Mouse (Mus musculus) regulatory T cell (primary cell): Measurements from ENCODE around the gene Plcd1.

ENCODE experiments used
- in situ Hi-C: fragments of 300-600 bp; cut with MboI, MseI; formaldehyde crosslinking; loops from one replicate; pipeline ENCODE4 v1.15.1; 2025; ENCODE audit warnings: high pct_unique_total_duplicates

Gene Plcd1

DNA sequence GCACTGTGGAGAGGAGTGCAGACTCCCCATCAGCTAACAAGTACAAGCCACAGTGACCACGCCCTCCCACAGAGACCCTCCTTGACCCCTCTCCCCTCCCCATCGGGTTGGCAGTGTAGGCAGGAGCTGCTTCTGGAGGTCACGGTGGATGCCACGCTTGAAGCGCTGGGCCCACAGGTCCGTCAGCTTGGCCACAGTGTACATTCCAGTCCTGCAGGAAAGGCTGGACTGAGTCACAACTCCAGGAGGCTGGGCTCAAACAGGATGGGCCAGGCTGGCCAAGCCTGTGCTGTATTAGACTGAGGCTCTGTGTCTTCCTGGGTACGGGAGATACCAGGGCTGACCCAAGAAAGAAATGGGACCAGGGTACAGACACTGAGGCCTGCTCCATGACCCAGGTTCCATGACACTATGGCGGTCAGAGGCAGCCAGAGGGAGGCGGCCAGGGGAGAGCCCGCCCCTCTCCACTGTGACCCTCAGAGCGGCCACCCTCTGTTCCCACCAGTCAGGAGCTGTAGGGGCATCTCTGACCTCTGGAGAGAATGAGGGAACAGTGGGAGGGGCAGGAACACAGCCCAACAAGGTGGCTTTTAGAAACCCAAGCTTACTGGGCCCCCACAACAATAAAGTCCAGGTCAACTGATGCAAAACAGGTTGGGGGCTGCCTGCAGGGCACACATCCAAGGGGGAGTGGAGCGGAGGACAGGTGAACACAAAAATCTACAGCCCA is 1.6 kb downstream of the Plcd1 start:
- in situ Hi-C loops, result no loop called here

DNA sequence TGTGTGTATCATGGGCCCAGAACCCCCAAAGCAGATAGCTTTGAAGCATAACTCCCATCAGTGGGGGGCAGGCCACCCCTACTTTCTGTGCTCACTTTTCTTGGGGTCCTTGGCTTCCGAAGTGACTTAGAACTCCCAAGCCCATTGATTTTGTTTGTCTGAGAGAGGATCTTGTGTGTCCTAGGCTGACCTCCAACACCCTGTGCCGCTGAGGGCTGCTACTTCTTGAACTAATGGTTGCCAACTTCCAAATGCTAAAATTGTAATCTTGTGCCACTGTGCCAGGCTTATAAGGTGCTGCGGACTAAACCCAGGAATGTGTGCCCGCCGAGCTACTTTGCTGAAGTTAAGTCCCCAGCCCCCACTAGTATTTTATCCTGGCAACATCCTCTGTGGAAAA is 2.8 kb downstream of the Plcd1 start:
- in situ Hi-C loops, result no loop called here

DNA sequence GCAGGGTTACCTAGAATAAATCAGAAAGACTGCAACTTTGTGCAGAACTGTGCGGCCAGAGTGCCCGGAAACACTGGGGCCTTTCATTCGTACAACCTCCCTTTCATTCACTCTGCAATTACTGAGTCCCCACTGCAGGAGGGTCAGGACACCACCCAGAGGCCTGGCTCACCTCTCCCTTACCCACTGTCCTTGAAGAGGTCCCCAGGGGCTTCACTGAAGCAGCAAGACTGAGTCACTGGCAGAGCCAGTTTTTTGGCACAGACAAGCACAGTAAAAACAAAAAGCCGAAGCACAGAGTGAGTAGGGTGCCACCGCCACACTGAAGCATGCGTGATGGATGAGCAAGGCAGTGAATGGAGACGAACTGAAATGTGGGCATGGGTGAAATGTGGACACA is 3.9 kb downstream of the Plcd1 start:
- in situ Hi-C loops, result no loop called here

DNA sequence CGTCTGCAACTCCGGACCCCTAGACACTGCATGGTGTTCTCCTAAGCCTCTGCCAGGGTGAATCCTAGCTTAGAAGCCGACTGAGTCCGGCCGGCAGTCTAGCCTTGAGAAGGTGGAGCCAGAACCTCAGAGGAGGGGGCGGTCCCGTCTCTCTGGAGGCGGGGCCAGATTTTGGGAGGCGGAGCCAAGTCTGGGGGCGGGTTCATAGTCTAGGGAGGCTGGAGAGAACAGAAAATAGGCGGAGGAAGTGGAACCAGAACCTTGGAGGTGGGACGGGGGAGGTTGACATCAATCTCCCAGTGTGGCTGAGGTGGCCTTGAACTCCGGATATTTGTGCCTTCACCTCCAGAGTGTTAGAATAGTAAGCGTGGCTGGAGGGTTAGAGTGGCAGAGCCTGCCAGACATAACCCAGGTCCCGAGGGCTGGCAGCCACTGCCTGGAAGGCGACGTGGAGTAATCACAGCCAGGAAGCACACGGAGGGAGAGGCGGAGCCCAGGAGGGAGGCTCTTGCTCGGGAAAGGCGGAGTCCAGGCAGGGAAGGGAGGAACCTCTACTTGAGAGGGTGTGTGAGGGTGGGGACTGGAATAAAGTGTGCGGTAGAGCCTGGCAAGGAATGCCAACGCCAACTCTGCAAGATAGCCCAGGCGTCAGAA is 5.0 kb downstream of the Plcd1 start:
- in situ Hi-C loops, result no loop called here

DNA sequence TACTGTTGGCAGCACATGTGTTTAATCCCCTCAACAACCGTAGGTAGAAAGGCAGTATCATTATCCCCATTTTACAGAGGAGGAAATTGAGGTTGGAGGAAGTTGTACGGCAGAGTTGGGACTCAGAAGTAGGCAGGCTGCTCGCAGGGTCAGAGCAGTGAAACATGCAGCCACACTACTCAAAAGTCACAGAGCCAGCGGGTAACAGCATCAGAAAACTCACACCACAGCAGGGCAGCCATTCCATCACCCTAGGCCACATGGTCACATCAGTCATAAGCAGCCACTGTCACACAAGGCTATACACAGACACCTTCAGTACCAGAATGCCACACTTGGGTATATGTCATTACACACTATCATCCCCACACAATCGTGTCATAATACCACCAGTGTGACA is 6.0 kb downstream of the Plcd1 start:
- in situ Hi-C loops, result no loop called here

DNA sequence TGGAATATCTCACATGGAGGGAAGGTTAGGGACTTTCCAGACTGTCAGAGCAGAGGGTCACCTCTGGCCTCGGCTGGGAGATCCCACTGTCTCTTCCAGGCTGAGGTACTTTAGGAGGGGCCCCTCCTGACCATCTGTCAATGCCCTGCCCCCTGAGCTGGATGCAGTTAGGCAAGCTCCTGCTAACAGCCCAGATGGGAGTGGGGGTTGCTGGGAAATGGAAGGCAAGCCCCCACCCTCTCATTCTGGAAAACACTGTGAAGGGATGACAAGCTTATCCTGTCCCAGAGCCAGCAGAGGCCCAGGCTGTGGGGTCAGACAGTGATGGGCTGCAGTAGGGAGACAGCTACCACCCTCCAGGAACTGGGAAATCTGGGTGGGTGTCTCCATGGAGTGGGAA is 6.9 kb downstream of the Plcd1 start:
- in situ Hi-C loops, result no loop called here

DNA sequence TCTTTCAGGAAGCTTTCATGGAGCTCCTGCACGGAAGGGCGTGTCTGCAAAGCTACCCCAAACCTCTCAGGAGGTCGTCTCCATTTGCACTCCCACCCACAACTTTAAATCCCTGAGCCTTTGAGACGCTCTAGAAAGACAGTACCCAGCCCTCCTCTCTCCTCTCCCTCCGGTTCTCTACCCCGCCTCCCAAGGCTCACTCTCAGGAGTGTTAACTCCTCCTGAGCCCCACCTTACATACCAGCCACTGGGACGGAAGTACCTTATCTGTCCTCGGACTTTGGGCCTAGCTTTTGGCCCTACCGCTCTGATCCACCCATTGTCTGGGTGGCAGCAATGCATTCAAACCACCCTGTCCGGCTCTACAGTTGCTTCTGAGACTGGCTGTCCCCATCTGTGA is 9.3 kb downstream of the Plcd1 start:
- in situ Hi-C loops, result no loop called here

DNA sequence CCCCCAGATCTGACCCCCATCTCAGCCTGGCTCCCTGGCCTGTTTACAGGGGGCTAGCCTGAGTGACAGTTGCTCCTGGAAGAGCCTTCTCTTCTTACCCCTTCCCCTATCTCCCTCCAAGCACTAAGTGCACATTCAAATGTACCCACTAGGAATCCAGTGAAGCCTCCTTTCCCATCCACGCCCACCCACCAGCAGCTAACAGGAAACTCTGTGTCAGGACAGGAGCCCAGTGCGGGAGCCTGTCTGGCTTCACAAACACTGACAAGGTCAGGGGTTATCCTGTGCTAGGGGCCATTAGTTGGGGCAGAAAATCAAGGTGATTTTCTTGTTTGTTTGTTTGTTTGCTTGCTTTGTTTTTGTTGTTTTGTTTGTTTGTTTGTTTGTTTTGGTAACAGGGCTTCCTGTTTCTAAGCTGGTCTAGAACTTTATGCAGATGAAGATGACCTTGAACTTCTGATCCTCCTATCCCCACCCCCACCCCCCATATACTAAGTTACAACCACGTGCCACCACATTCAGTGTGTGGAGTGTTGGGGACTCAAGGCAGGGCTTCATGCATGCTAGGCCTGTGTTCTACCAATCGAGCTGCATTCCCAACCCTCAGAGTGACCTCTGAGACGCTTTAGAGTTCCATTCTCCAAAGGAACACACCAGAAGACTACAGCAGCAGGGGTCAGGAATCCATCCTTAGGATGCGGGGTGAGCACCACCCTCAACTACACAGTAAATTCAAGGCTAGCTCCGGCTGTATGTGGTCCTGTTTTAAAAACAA is 10.5 kb downstream of the Plcd1 start:
- in situ Hi-C loops, result no loop called here

DNA sequence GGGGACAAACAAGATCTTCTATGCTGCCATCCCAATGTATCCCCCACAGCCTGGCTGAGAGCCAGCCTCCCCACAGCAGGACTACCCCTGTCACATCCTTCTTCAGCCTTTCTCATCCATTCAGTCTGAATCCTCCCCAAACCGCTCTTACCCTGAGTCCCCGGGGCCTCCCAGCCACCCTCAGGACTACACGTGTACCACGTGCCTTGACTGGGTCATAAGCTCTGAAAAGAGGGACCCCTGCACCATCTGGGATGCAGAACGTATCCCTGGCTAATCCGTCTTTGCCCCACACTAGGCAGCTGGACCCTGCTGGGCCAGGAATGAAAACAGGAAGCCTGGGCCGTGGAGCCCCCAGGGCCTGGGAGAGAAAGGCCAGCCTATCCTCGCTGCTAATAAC is 11.3 kb downstream of the Plcd1 start:
- in situ Hi-C loops, result no loop called here

DNA sequence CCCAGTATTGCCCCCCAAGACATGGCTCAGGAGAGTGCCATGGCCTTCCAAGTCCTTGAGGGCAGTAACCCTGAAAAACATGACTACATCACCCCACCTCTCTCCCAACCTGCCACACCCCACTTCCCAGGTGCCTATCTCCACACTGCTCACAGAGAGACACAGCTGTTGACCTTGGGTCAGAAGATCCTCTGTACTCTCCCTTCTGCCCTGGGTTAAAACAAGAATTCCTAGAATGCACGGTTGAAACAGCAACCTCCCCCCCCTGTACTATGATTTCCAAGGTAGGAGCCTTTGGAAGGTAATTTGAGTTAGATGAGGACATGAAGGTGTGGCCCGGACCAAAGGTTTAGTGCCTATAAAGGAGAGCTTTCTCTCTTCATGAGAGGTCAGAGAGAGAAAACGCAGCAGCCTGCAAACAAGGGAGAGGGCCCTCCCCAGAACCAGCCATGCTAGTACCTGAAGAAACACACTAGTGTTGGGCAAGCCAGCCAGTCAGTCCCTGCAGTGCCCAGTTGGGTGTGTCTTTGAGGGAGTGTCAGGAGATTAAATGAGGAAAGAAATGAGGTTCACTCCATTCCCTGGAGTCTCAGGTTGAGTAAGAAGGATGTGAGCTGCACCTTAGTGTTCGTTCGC is 13.1 kb downstream of the Plcd1 start:
- in situ Hi-C loops, result no loop called here

DNA sequence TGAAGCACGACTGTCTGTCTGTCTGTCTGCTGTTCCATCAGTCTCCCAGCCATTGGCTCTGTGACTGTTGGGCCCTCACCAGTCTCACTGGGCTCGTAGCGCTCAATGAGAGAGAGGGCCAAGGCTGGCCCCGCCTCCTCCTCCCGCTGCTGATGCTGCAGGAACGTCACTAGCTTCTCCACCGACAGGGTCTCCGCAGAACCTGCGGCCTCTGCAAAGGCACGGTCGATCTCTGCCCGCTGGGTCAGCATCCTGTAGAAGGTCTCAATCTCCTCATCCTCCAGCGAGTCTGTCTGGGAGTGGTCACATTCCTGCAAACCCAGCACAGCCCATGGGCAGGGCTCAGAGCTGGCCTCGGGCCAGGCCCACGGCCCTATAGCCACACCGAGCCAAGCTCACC is 17.6 kb downstream of the Plcd1 start:
- in situ Hi-C loops, result no loop called here

DNA sequence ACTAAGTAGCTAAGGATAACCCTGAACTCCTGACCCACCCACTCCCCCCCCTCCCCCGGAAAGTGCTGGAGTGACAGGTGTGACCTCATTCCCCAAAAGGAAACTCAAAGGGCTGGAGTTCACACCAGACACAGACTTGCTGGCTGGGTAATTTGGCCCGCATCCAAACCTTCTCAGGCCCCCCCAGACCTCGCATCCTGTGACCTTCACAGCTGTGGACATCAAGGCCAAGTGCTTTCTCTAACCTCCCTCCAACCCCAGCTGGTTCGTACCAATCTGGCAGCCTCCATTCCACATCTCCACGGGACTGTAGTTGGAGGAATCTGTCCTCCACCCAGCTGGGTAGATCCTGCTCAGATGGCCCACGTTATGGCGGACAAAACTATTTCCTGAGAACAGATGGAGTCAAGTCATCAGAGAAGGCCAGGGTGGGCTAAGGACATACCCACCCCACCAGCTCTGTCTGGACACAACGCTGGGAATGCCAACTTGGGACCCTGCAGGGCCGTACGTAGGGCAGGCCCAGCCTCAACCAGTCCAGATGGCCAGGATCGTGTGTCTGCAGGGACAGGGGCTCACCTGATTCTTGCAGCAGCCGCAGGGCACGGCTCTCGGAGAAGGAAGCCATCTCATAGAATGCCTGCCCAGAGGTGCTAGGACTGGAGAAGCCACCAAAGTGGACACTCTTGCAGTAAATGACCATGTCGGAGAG is 20.0 kb downstream of the Plcd1 start:
- in situ Hi-C loops, result no loop called here

DNA sequence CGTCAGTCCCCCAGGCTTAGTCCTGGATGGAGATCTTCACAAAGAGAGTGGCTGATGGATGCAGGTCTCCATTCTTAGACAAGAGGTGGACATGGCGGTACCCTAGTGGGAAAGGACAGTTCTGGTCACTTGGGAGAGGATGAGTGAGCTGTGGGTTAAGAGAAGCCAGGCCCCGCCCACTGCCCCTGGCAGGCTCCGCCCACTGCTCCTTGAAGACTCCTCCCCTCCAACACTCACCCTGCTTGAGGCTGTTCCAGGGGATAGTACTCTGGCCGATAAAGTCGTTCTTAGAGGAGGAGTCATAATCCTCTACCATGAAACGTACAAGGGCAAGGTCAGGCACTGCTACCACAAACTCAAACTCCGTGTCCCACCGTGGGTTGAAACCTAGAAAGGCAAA is 21.5 kb downstream of the Plcd1 start:
- in situ Hi-C loops, result no loop called here

DNA sequence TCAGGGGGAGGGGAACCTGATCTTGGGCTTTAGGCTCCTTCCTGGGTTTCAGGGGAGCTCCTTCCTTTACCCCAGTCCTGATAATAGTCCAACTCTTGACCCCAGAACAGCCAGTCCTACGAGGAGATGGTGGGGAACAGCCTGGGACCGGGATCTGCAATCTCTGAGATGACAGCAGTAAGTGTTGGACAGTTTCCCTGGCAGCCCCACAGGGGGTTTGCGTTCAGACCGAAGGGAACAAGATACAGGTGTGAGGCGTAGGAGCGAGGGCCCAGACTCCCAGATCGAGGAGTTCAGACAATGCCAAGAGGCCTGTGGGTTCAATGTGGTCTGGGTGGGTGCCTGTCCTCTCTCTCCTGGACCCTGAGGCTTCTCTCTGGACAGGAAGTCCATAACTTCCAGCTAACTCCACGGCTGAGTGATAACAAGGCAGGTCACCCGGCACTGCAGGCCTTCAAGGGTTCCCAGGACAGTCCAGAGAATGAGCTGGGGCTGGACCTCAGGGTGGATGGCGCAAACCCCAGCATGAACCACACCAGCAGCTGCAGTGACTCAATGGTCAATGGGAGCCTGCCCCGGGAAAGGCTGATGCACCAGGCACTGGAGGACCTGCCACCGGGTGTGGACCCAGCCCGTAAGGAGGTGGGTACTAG is 23.0 kb downstream of the Plcd1 start:
- in situ Hi-C loops, result no loop called here

DNA sequence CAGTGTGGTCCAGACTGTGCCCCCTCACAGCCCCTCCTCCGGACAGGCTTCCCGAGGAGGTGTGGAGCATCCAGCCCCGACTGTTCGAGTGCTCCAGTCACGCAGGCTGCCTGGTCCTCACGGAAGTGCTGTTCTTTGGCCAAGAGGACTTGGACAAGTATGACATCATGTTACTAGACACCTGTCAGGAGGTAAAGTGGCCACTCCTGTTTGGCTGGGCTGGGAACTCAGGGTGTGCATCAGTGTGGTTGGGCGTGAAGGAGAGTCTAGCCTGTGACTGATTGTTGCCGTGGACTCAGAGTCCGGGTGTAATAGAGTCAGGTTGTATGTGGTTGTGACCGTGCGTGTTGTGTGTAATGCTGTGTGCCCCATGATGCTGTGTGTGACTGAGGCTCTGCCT is 25.0 kb downstream of the Plcd1 start:
- in situ Hi-C loops, result loop anchor here (5.0 kb wide), 1 partner anchor 146 kb away; no protein-coding TSS in a partner anchor

DNA sequence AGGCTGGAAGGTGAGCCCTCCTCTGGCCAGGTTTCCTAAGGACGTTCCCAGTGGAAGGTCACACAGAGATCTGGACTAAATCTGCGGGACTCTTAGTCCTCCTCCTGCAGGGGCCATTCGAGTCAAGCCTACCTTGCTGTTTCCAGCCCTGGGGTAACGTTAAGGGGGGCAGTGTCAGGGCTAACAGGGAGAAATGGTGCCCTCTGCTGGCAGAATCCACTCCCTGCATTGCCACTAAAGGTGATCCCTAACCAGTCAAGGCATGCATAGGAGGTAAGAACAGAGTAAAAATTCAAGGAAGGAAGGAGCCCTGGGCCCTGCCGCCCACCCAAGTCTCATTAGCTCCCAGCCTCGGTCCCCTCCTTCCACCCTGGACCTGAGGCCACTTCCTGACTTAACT is 25.7 kb downstream of the Plcd1 start:
- in situ Hi-C loops, result loop anchor here (5.0 kb wide), 1 partner anchor 145 kb away; no protein-coding TSS in a partner anchor

DNA sequence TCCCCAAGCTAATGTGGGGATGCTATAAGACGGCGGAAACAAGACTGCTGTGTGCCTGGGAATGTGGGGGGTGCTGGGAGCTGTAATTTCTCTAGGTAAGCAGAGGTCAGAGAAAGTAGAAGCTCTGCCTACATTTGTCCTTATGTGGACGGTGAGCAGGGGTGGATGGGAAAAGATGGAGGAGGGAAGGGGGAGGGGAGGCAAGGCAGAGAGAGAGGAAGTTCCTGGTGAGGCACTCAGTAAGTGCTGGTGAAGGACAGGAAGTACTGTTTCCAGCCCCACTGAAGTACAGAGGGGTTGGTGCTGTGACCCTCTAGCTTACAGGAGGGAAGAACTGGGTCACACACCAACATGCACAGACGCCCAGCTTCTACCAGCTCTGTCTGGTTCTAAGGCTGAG is 29.0 kb downstream of the Plcd1 start:
- in situ Hi-C loops, result no loop called here

DNA sequence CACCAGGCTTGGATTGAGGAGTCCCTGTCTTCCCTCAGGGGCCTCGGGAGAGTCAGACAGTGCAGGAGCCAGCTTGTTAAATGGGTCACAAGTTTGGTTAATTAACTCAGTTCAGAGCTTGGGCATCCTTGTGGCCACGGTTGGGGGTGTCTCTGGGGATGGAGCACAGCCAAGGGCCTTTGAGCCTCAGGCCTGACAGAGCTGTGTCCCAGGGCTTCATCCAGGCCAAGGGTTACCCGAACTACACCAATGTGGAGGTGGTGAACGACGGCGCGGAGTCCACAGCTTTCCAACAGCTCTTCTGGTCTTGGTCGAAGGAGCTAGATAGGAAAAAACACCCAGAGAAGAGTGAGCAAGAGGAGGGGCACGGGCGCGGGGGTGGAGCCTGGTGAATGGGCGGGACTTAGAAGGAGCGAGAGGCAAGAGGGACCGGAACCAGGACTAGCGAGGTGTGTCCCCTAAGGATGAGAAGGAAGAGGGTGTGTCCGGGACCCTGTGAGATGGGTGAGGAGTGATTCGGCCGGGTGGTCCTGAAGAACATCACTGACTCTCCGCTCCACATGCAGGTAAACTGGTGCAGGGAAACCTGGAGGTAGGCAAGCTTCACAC is 30.2 kb downstream of the Plcd1 start:
- in situ Hi-C loops, result no loop called here

DNA sequence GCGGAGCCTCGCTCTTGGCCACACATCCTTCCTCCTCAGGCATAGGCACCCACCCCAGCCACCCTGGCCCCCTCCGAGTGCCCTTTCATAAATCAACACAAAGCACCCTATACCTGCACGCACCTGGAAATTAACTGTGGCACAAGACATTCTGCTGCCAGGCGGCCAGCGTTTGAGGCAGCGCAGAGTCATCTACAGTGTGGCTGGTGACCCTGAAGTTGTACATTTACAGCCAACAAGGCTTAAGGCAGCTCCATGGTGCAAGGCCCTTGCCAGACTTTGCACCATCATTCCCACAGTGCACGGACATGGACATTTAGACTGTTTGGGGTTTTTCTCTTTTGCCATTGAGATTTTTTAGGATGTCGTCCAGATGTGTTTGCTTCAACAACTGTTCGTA is 32.6 kb downstream of the Plcd1 start:
- in situ Hi-C loops, result no loop called here

DNA sequence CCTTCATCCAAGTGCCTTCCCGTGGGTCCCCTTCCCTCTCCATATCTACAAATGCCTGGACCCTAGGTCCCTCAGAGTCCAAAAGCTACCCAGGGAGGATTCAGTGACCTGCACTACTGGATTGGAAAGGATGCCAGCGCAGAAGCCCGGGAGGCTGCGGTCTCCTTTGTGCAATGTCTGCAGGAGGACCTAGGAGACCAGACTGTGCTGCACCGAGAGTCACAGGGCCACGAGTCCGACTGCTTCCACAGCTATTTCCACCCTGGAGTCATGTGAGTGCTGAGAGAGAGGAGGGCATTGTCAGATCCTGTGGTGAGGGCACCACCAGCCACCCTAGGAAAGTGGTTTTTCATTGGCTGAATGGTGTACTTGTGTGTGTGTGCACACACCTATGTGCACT is 35.1 kb downstream of the Plcd1 start:
- in situ Hi-C loops, result no loop called here

DNA sequence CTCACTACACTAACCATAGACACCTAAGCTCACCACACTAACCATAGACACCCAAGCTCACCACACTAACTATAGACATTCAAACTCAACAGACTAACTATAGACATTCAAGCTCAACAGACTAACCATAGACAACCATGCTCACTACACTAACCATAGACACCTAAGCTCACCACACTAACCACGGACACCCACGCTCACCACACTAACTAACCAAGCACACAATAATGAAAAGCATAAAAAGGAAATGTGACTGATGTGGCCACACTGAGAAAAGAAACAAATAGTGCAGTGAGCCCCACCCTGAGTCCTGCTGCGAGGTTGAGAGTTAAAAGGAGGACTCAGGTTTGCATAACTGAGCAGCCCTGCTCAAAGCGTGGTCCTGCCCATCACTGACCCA is 38.0 kb downstream of the Plcd1 start:
- in situ Hi-C loops, result no loop called here
